Mouse (Mus musculus): ENCODE data around the gene Homer2. TPM values are rescaled to one million over a fixed set of nuclear protein-coding genes. Genes with fewer than 3 reads are reported as not detected.

The Homer2 gene
- polyA plus RNA-seq, 2 experiments from 2014 or later = 0.41 TPM; not detected in 1

GRCm38 (mm10) chr7:81579312-81579711 is 128.0 kb downstream of the Homer2 start:
- no peak for ATAC-seq

GRCm38 (mm10) chr7:81578413-81578812 is 128.9 kb downstream of the Homer2 start:
- no peak for ATAC-seq

DNA sequence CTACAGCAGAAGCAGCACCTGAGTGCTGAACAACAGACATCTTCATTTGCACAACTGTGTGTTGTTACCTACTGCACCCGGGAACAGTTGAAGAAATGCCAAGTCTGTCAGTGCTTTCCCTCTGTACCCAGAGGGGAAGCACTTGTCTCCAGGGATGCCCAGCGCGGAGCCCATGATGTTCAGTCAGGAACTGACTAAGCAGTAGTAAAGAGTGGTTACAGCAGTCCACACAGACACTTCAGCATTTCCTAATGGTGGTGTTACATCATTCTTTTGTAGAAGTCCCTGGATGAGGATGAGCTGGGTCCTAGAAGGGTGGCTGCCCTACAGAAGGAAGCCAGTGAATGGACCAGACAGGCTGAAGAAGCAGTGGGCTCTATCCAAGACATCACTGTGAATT is 129.5 kb downstream of the Homer2 start:
- ATAC-seq = no peak

GRCm38 (mm10) chr7:81575606-81576005 is 131.7 kb downstream of the Homer2 start:
- ATAC-seq = no peak

DNA sequence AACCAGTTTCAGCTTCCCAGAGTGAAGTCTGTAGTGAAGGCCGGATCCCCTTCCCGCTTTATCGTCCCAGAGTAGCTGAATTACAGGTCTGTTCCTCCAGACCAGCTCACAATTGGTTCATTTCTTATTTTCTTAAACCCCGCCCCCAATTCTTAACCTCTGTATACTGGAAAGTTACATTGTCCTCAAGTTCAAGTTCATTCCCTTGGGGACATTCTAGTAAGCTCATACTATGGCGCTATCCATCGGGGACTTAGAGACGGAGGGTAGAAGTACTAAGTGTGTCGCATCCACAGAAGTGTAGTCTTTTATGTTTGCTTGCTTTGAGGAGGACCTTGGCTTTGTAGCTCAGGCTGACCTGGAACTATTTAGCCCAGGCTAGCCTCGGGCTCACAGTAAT is 133.5 kb downstream of the Homer2 start:
- no peak for ATAC-seq

GRCm38 (mm10) chr7:81573397-81573796 is 133.9 kb downstream of the Homer2 start:
- no peak for ATAC-seq

GRCm38 (mm10) chr7:81572610-81573268 is 134.6 kb downstream of the Homer2 start:
- ATAC-seq = no peak

GRCm38 (mm10) chr7:81571941-81572441 is 135.3 kb downstream of the Homer2 start:
- peak; percentile 6 for ATAC-seq

DNA sequence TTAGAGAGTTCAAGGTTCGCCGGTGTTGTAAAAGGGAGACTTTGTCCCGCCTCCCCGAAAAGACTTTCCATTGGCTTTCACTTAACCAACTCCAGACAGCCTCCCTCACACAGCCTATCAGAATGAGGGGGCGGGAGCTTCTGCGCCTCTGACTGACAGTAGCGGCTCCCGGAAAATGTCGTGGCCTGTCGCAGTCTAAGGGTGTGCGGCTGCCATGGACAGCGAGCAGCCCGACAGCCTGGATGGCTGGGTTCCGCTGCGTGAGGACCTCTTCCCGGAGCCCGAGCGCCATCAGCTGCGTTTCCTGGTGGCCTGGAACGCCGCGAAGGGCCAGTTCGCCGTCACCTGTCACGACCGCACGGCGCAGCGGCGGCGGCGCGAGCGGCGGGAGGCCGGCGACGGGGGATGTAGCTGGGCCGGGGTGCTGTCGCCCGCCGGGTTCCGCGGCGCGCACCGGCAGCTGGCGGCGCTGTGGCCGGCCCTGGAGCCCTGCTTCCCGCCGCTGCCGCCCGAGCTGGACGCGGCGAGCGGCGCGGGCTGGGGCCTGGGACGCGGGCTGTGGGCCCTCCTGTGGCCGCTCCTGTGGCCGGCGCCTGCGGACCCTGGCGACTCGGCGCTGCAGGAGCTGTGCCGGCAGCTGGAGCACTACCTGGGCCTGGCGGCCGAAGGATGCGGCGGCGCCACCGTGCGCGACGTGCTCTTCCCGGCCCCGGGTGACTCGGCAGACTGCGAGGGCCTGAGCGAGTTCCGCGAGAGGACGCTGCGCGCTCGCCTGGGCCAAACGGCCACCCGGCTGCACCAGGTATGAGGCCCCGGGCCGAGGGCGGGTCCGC is 136.0 kb downstream of the Homer2 start, which contains the start of gene Whamm:
TSS of gene Whamm (plus strand) at position 159 of the 833 bp plus-strand sequence.
- peak; percentile 98 for ATAC-seq

- peak; percentile 21 for ATAC-seq
Observed at GRCm38 (mm10) chr7:81570752-81571107, 136.6 kb downstream of the Homer2 start.

DNA sequence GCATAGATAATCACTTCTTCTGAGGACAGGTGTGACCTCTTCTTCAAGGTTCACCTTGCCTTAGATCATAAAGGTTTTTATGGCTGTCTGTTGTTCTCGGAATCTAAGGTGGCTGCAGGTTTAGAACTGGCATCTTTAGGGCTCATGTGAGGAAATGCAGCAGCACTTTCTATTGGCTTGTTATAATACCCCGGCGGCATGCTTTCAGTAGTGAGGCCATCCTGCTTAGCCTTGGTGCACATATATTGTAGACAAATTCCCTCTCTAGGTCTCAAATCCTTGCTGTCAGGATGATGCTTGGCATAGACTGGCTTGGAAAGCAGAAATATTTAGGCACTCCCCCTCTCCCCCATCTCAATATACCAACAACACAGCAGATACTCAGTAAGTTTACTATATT is 137.1 kb downstream of the Homer2 start:
- ATAC-seq = no peak

GRCm38 (mm10) chr7:81569851-81570250 is 137.5 kb downstream of the Homer2 start:
- no peak for ATAC-seq

DNA sequence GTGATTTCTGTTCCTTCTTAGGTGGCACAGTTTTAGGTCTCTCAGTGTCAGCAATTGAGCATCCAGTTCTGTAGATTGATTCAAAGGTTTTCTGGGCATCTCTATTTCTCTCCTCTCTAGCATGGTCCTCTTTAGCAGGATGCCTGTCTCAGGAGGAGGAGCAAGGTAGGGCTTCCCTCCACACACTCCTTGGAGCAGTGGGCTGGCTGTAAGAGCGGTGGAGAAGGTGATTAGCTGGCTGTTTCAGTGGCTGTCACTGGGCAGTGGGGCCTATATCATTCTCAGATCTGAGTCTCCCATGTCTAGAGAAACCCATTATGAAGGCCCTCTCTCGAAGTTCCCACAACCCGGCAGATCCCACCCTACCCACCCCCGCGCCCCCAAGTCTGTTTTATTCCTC is 139.9 kb downstream of the Homer2 start:
- ATAC-seq = no peak

DNA sequence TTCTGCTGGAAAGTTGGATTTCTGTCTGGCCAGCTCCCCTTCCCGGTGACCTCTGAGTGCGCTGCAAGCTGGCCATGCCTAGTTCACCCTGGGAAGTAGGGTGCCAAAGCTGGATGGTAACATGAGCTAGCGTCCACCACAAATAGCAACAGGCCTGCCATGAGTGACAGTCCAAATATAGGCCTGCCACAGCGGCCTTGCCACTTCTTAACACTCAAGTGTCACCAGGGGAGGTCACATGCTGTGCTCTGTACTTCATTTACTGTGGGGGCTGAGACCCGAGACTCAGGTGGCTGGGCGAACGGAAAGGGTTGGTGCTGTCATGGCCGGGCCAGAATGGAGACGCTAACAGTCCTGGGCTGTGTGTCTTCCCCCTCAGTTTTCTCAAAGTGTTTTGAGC is 140.4 kb downstream of the Homer2 start, which contains the start of gene Fsd2:
TSS of gene Fsd2 (minus strand) at position 53 of the 400 bp plus-strand sequence.
- no peak for ATAC-seq

- no peak for ATAC-seq
Observed at GRCm38 (mm10) chr7:81566332-81566731, 141.0 kb downstream of the Homer2 start.

DNA sequence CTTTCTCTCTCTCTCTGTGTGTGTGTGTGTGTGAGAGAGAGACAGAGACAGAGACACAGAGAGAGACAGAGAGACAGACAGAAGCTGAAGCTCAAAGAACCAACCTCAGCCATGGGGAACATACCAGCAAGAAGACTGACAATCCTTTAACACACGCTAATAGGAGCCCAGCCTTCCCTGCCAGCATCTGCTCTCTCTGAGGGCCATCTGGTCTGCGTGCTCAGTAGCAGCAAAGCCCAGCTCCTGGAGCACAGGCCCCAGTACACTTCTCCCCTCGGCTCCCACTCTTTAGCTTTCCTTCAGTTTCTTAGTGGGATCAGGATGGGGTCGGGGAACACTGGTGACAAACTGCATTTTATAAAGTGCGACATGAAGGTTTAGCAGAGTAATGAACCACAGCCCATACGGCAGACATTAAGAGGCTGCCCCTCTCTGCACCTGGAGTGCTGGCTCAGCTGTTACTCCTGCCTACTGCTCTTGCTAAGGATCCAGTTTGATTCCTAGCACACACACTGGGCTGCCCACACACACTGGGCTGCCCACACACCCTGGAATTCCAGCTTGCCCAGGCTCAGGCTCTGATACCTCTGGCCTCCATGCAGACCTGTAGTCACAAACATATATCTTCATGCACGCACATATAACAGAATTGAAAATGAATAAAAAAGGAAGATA is 141.8 kb downstream of the Homer2 start:
- no peak for ATAC-seq

GRCm38 (mm10) chr7:81564766-81565165 is 142.6 kb downstream of the Homer2 start:
- no peak for ATAC-seq

- ATAC-seq = no peak
Observed at GRCm38 (mm10) chr7:81563506-81564015, 143.8 kb downstream of the Homer2 start.

DNA sequence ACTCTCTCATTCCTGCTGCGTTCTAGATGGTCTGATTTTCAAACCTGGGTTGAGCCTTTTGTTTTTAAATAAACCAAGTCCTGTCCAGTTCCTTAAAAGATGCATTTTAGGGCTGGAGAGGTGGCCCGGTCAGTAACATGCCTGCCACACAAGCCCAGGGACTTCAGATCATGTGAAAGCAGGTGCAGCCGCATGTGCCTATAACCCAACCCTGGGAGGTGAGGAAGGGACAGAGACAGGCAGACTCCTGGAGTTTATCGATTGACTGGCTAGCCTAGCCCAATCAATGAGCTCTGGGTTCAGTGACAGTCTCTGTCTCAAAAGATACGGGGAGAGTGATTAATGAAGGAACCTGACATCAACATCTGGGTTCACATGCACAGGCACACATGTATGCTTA is 146.1 kb downstream of the Homer2 start:
- ATAC-seq = no peak

GRCm38 (mm10) chr7:81560101-81561049 is 147.0 kb downstream of the Homer2 start:
- ATAC-seq = no peak

GRCm38 (mm10) chr7:81559231-81559980 is 147.9 kb downstream of the Homer2 start:
- no peak for ATAC-seq
